Mouse (Mus musculus) liver, adult 2 months (tissue): ENCODE measurements at regions not wholly inside any gene's neighbourhood (a gene's known extent, or its start where the extent isn't known, plus 50 kb on each side); places are given as distances from the start of the nearest gene placed in this dataset.

Experiments
- CTCF ChIP-seq: fragments of 200-500 bp; IDR thresholded peaks from 2 replicates; pipeline ENCODE4 v1.5.1; 2011; ENCODE audit warnings: low read depth, low read length, control low read depth
- POLR2A ChIP-seq: fragments of 200-500 bp; IDR thresholded peaks from 2 replicates; pipeline ENCODE4 v1.6.1; 2011; ENCODE audit warnings: low read length, control low read depth; ENCODE audit not compliant: insufficient read depth; ENCODE audit errors: extremely low read depth

DNA sequence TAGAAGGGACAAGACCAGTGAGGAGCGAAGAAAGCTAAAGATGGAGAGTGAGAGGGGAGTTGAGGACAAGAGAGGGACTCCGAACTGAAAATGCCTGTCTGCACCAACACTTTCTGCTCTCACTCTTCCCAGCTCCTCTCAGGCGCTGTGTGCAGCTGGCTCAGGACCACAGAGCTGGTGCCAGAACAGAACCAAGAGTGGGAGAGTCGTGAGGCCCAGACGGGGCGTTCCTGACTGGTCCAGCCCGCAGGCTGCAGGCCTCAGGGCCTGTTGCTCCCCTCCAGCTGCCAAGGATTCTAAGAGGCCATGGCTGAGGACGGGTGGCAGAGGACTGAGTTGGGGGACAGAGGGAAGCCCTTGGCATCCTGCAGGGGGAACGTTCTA lies 101.7 kb downstream of the Banf2 start:
- TF ChIP-seq POLR2A (no peak), CTCF (no peak)
